Mouse (Mus musculus): ENCODE results near the gene Pelo. TPM values are rescaled to one million over a fixed set of nuclear protein-coding genes. Genes with fewer than 3 reads are reported as not detected.

The Pelo gene
- polyA plus RNA-seq, 1 experiment from 2014 or later = 5.2 TPM

DNA sequence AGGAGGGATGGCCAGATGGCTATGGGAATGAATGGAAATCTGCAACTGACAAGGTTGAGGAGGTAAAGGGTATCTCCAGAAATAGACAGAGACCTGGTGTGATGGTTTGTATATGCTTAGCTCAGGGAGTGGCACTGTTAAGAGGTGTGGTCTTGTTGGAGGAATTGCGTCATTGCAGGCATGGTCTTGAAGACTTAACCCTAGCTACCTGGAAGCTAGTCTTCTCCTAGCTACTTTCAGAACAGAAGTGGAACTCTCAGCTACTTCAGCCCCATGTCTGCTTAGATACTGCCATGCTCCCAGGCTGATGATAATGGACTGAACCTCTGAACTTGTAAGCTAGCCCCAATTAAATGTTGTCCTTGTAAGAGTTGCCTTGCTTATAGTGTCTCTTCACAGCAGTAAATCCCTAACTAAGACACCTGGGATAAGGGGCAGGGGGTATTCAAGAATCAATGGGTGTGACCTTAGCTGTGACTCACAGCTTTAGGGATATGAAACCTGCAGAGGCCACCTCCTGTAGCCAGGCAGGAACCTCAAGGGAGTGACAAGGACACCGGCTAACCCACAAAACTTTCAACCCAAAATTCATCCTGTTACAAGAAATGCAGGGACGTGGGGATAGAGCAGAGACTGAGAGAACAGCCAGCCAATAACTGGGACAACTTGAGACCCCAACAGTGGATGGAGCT is 27.1 kb upstream of the Pelo start:
- Histone ChIP-seq H3K4me2 (no peak overlapping the region), H3K4me3 (no peak overlapping the region), H3K9me3 (no peaks in the 10 kb centered on the region), H3K36me3 (no peaks in the 10 kb centered on the region), H3K27ac (replicated peaks) (no peak overlapping the region), H3K9ac (no peak overlapping the region), H3K4me1 (replicated peaks) (no peaks in the 10 kb centered on the region), H3K27me3 (no peaks in the 10 kb centered on the region)
- WGBS = 86% methylated on average over 3 of the region's 3 CpGs
- ATAC-seq (ENCODE audit: low FRiP score, low read depth) = no peak

- no peak overlapping the region for H3K27ac ChIP-seq (replicated peaks)
Observed at GRCm38 (mm10) chr13:115109628-115110027, 19.6 kb upstream of the Pelo start.

GRCm38 (mm10) chr13:115107436-115107835 is 17.4 kb upstream of the Pelo start:
- no peak overlapping the region for H3K9ac ChIP-seq
- H3K9me3 ChIP-seq = no peaks in the 10 kb centered on the region
- H3K4me3 ChIP-seq = no peak overlapping the region
- H3K4me1 ChIP-seq (replicated peaks) = no peaks in the 10 kb centered on the region
- H3K27me3 ChIP-seq = peaks cover 7% of the 10 kb centered on the region
- WGBS = 94% methylated on average over 8 of the region's 8 CpGs
- H3K27ac ChIP-seq (replicated peaks) = no peak overlapping the region
- ATAC-seq (ENCODE audit: low FRiP score, low read depth) = no peak
- no peak overlapping the region for H3K4me2 ChIP-seq
- H3K36me3 ChIP-seq = no peaks in the 10 kb centered on the region

More at GRCm38 (mm10) chr13:115109628-115110027, 19.6 kb upstream of the Pelo start:
- no peaks in the 10 kb centered on the region for H3K36me3 ChIP-seq
- H3K9me3 ChIP-seq = no peaks in the 10 kb centered on the region
- no peak for ATAC-seq (ENCODE audit: low FRiP score, low read depth)
- WGBS = 85% methylated on average over 4 of the region's 4 CpGs
- no peak overlapping the region for H3K9ac ChIP-seq
- no peak overlapping the region for H3K4me3 ChIP-seq
- no peak overlapping the region for H3K4me2 ChIP-seq
- no peaks in the 10 kb centered on the region for H3K27me3 ChIP-seq
- no peaks in the 10 kb centered on the region for H3K4me1 ChIP-seq (replicated peaks)

DNA sequence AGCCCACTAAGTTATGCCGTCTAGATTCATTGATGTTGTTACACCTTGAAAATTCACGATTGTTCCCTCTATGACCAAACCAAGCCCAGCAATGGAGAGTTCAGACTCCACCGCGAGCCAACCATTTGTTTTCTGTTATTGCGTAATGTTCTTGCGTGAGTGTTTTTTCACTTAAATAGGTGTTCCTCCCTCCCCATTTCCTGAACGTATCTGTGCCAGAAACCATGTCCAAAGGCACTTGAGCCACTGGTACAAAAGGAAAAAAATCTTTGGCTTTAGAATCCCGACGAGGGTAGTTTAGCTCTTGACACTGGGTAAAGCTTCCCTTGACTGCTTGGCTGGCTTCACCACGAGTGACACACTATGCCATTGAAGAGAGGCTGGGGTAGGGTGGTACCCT is 16.2 kb upstream of the Pelo start:
- no peak for ATAC-seq (ENCODE audit: low FRiP score, low read depth)
- Histone ChIP-seq H3K27me3 (peaks cover 7% of the 10 kb centered on the region), H3K9ac (no peak overlapping the region), H3K4me3 (no peak overlapping the region), H3K4me1 (replicated peaks) (peaks cover 8% of the 10 kb centered on the region), H3K27ac (replicated peaks) (no peak overlapping the region), H3K36me3 (no peaks in the 10 kb centered on the region), H3K4me2 (no peak overlapping the region), H3K9me3 (no peaks in the 10 kb centered on the region)
- 89% methylated on average over 10 of the region's 10 CpGs for WGBS

- Histone ChIP-seq H3K36me3 (no peaks in the 10 kb centered on the region), H3K9me3 (no peaks in the 10 kb centered on the region), H3K4me1 (replicated peaks) (peaks cover 14% of the 10 kb centered on the region), H3K4me2 (no peak overlapping the region), H3K27me3 (peaks cover 23% of the 10 kb centered on the region), H3K4me3 (no peak overlapping the region), H3K9ac (no peak overlapping the region), H3K27ac (replicated peaks) (no peak overlapping the region)
- ATAC-seq (ENCODE audit: low FRiP score, low read depth) = no peak
- 98% methylated on average over 2 of the region's 2 CpGs for WGBS
Observed at GRCm38 (mm10) chr13:115102754-115103153, 12.8 kb upstream of the Pelo start.

- Histone ChIP-seq H3K36me3 (no peaks in the 10 kb centered on the region), H3K4me3 (peak within 1 kb of the TSS; percentile 47), H3K4me2 (peak within 1 kb of the TSS; percentile 89), H3K9ac (peak within 1 kb of the TSS; percentile 35), H3K4me1 (replicated peaks) (peaks cover 14% of the 10 kb centered on the region), H3K27me3 (peaks cover 23% of the 10 kb centered on the region), H3K9me3 (no peaks in the 10 kb centered on the region), H3K27ac (replicated peaks) (peak within 1 kb of the TSS; percentile 53)
- under 1% methylated on average over 39 of the region's 39 CpGs for WGBS
- peak; percentile 86 for ATAC-seq (ENCODE audit: low FRiP score, low read depth)
Observed at GRCm38 (mm10) chr13:115101355-115102191, 11.6 kb upstream of the Pelo start, which contains the start of the genes Gm49395 and Itga1. Gene Gm49395, minus strand, starts transcription at chr13:115101921. Gene Itga1, minus strand, starts transcription at chr13:115101964.

- ATAC-seq (ENCODE audit: low FRiP score, low read depth) = no peak
- Histone ChIP-seq H3K36me3 (no peaks in the 10 kb centered on the region), H3K4me1 (replicated peaks) (peaks cover 14% of the 10 kb centered on the region), H3K27me3 (peaks cover 23% of the 10 kb centered on the region), H3K27ac (replicated peaks) (peak overlapping the region; percentile 37; the same call in 1 of the 2 replicates), H3K4me2 (peak overlapping the region; percentile 89), H3K9me3 (no peaks in the 10 kb centered on the region), H3K9ac (no peak overlapping the region; the same call in 1 of the 2 replicates), H3K4me3 (peak overlapping the region; percentile 47)
- WGBS = 36% methylated on average over 11 of the region's 11 CpGs
Observed at GRCm38 (mm10) chr13:115100381-115101177, 10.6 kb upstream of the Pelo start.

GRCm38 (mm10) chr13:115099381-115099780 is 9.4 kb upstream of the Pelo start:
- Histone ChIP-seq H3K4me2 (0 out of 2 replicates have a peak overlapping the region, but pooled peaks have one; percentile 15), H3K27me3 (peaks cover 23% of the 10 kb centered on the region), H3K9me3 (no peaks in the 10 kb centered on the region), H3K4me1 (replicated peaks) (peaks cover 14% of the 10 kb centered on the region), H3K4me3 (no peak overlapping the region), H3K27ac (replicated peaks) (no peak overlapping the region), H3K9ac (no peak overlapping the region), H3K36me3 (no peaks in the 10 kb centered on the region)
- no peak for ATAC-seq (ENCODE audit: low FRiP score, low read depth)
- 89% methylated on average over 9 of the region's 9 CpGs for WGBS

GRCm38 (mm10) chr13:115098227-115098626 is 8.2 kb upstream of the Pelo start:
- peaks cover 20% of the 10 kb centered on the region for H3K27me3 ChIP-seq
- no peaks in the 10 kb centered on the region for H3K9me3 ChIP-seq
- no peaks in the 10 kb centered on the region for H3K36me3 ChIP-seq
- H3K4me1 ChIP-seq (replicated peaks) = peaks cover 14% of the 10 kb centered on the region
- 80% methylated on average over 3 of the region's 3 CpGs for WGBS
- ATAC-seq (ENCODE audit: low FRiP score, low read depth) = no peak
- no peak overlapping the region for H3K4me2 ChIP-seq
- no peak overlapping the region for H3K4me3 ChIP-seq
- H3K27ac ChIP-seq (replicated peaks) = no peak overlapping the region
- H3K9ac ChIP-seq = no peak overlapping the region

- Histone ChIP-seq H3K4me3 (no peak overlapping the region), H3K36me3 (no peaks in the 10 kb centered on the region), H3K4me2 (no peak overlapping the region), H3K9me3 (no peaks in the 10 kb centered on the region), H3K27me3 (peaks cover 17% of the 10 kb centered on the region), H3K27ac (replicated peaks) (no peak overlapping the region), H3K4me1 (replicated peaks) (peaks cover 11% of the 10 kb centered on the region), H3K9ac (no peak overlapping the region)
- WGBS = 48% methylated on average over 5 of the region's 5 CpGs
- no peak for ATAC-seq (ENCODE audit: low FRiP score, low read depth)
Observed at GRCm38 (mm10) chr13:115096965-115097364, 7.0 kb upstream of the Pelo start.

GRCm38 (mm10) chr13:115096216-115096615 is 6.2 kb upstream of the Pelo start:
- Histone ChIP-seq H3K4me1 (replicated peaks) (peaks cover 6% of the 10 kb centered on the region), H3K4me3 (no peak overlapping the region), H3K9me3 (no peaks in the 10 kb centered on the region), H3K36me3 (no peaks in the 10 kb centered on the region), H3K27ac (replicated peaks) (no peak overlapping the region), H3K9ac (no peak overlapping the region), H3K27me3 (peaks cover 16% of the 10 kb centered on the region), H3K4me2 (no peak overlapping the region)
- no peak for ATAC-seq (ENCODE audit: low FRiP score, low read depth)
- 36% methylated on average over 2 of the region's 2 CpGs for WGBS

All from hindbrain, embryonic 15.5 days (tissue).